Mouse (Mus musculus) heart, adult 11 months (tissue): ENCODE data around the gene Wdr73.

Experiments used
- DNase-seq: peaks from one replicate; pipeline ENCODE4 v3.0.0; 2022

Wdr73 gene

DNA sequence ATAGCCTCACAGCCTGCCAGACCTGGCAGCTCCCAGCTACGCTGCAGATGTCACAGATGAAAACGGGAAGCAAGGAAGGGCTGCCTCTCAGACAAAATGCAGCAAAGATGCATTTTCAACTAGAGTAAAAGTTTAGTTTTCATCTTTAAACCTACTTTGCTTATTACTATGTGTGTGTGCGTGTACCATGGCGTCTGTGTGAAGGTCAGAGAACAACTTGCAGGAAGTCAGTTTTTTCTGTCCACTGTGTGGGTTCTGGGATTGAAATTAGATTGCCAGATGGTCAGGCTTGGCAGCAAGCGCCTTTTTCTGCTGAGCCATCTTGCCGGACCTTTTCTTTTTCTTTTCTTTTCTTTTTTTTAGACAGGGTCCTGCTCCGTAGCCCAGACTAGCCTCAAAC lies 6.9 kb downstream of the Wdr73 start:
- DNase-seq: no peak

DNA sequence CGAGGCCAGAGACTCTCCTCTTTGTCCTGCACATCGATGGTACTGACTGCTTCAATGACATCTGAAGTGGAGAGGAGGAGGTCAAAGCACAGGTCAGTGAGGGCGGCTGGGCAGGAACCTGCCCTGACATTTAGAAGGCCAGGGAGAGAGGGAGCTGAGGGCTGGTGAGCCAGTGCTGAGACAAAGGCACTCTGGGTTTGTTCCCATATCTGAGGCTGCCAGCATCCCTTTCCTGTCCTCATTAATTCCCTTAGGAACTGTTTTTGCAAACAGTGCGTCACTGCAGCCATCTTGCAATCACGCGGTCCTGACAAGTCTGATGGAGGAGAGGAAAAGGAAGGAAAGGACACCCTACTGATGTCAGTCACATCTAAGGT lies 7.3 kb downstream of the Wdr73 start:
- peak; percentile 95 for DNase-seq

DNA sequence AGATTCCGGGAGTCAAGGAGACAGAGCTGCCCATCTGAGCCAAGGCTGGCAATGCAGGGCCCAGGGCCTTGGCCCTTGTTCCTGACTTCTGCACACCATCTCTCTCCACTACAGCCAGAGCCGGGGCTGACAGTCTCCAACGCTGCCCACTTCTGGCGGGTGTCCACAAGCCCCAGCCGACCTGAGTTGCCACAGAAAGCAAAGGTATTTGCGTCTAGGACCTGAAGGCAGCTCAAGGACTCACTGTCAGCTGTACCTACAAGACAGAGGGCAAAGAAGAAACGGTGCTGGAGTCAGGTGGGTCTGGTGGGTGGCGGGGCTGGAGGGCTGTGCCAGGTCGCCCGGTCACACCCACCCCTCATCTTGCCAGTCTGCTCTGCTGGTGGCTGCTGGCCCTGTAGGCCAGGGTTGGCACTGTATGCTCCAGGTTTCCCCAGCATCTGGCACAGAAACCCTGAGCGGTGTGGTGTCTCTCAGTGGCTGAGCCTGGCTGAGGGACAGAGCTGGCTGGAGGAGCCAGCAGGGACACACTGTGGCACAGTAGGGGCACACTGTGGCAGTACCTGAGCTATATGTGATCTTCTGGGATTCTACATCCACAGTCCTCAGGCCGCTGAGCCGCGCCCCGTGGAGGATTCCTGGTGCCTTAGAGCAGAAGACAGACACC lies 7.8 kb downstream of the Wdr73 start:
- peak; percentile 88 for DNase-seq

DNA sequence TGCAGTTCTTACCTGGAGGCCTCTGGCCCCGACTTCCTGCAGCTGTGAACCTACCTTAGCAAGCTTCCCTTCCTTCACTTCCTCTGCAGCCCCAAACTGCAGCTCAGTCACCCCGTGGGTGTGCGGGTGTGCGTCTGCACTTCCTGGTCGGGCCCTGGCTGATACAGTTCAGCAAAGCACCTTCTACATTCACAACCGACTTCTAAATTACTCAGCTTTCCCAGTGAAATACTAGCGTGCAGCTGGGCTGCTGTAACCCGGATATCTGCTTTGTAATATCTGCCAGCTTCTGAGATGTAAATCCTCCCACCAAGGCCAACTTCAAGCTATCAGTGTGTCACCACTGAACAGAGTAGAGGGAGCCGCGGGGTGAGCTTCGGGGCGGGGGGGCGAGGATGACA lies 11.2 kb downstream of the Wdr73 start:
- peak; percentile 92 for DNase-seq

DNA sequence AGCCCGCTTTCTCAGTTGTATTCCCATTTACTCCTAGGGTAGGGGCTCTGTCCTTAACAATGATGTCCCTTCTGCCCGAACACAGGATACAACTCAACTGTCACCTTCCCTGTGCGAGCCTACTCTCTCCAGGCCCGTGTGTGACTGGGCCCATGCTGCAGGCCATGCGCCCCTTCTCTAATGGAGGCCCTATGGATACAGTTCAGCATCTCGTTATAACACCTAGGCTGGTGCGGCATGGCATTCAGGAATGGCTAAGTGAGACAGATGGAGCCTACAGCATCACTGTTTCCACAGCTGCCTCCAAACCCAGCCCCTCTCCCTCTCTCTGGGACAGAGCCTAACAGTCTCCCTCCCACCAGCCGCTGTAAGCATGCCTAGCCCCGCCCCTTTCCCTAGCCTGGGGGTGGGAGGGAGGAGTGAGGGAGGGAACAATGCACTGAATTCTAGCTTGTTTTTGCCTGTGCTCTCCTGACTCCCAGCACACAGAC lies 12.0 kb downstream of the Wdr73 start:
- DNase-seq: peak; percentile 96

DNA sequence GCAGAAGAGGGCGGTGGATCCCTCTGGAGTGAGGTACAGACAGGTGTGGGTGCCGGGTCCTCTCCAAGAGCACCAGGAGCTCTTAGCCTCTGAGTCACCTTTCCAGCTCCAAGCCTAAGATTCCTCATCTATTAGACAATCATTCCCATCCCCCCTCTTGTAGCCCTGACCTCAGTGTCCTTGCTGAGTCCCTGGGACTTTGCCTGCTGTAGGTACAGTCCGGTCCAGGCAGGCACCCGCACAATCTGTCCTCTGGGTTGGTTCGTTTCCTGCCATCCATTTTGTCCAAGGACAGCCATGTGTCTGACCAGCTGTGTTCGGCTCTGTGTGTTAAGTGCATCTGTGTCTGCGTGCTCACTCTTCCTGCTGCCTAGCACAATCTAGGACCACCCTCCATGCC lies 12.5 kb downstream of the Wdr73 start:
- peak; percentile 90 for DNase-seq

DNA sequence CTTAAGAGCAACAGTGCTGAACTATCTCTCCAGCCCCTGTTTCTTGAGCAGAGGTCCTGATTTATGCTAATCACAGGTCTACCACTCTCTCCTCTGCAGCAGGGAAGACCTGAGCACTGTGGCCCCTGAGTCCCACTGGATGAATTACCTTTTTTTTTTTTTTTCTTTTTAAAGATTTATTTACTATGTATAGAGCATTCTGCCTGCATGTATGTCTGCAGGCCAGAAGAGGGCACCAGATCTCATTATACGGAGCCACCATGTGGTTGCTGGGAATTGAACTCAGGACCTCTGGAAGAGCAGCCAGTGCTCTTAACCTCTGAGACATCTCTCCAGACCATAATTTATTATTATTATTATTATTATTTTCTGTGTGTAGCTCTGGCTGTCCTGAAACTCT lies 15.4 kb downstream of the Wdr73 start:
- no peak for DNase-seq

DNA sequence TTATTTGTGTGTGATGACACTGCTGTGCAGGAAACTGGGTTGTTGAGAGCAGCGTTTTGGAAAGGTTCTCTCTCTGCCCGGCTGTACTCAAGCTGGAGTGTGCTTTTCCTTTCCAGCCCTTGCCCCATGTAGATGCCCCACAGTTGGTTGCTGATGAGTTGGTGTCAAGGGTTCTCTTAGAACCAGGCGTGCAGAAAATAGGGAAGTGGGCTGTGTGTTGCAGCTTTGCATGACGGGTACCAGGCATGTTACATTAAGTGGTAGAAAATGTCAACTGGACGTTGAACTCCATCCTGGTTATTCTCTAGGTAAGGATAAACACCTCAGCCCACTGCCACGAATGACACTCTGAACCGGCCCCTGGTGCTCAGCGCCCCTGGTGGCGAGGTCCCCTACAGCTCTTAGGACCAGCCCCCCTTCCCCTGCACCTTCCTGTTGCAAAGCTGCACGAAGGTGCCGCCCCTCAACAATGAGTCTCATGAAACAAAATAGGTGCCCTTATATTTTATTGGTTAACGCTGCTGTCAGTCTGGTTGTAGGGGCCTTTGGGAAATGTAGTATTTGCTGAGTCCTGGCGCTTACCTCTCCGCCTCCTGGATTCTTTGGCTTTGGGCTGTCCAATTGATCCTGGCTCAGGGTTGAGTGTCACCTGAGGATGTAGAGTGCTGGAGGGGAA lies 18.1 kb downstream of the Wdr73 start:
- DNase-seq: peak; percentile 95

DNA sequence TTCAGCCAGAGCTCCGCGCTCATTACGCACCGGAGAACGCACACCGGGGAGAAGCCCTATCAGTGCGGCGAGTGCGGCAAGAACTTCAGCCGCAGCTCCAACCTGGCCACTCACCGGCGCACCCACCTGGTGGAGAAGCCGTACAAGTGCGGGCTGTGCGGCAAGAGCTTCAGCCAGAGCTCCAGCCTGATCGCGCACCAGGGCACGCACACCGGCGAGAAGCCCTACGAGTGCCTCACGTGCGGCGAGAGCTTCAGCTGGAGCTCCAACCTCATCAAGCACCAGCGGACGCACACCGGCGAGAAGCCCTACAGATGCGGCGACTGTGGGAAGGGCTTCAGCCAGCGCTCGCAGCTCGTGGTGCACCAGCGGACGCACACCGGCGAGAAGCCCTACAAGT lies 25.3 kb downstream of the Wdr73 start:
- no peak for DNase-seq

DNA sequence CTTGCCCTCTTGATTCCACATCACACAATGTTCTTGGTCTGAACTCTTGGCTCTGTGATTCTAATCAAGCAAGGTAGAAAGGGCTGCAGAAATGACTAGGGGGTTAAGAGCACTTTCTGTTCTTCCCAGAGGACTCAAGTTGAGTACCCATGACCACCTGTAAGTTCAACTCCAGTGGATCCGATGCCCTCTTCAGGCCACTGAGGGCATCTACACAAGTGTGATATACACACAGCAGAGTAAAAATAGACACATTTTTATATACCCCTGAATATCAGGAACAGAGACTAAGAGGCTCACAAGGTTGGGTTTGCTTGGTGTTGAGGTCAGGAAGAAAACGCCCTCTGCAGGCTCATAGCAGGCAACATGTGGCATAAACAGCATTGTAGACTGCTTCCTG lies 27.4 kb downstream of the Wdr73 start:
- DNase-seq: no peak

DNA sequence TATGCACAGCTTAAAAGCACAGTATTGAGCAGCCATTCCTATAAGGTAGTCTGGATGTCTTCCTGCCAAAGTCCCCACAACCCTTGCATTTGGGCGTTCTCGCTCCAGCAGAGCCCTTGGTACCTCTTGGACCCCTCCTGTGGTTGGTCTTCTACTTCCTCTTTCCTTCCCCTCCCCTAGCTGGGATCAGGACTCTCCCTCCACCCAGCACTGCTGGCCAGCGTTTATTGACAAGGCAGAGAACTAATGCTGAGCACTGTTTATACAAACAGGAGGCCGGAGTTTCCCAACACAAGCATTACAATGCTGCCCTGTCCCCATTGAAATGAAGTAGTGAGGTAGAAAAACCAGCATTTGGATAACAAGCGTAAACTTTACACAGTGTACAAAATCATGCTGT lies 28.0 kb downstream of the Wdr73 start:
- DNase-seq: no peak

DNA sequence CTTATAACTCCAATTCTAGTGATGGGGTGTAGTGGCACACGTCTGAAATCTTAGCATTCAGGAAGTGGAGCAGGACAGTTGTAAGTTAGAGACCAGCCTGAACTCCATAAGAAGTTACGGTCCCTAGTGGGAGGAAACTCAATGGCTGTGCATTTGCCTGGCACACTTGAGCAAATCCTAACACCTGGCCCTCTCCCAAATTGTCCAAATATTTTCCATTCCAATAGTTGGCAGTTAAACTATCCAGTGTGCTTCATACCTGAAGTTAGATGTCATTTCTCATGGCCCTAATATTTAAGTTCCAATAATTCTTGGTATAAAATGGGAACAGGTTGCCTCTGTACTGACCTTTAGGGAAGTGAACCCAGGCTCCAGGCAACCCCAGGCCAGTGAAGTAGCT lies 32.4 kb downstream of the Wdr73 start:
- DNase-seq: no peak

DNA sequence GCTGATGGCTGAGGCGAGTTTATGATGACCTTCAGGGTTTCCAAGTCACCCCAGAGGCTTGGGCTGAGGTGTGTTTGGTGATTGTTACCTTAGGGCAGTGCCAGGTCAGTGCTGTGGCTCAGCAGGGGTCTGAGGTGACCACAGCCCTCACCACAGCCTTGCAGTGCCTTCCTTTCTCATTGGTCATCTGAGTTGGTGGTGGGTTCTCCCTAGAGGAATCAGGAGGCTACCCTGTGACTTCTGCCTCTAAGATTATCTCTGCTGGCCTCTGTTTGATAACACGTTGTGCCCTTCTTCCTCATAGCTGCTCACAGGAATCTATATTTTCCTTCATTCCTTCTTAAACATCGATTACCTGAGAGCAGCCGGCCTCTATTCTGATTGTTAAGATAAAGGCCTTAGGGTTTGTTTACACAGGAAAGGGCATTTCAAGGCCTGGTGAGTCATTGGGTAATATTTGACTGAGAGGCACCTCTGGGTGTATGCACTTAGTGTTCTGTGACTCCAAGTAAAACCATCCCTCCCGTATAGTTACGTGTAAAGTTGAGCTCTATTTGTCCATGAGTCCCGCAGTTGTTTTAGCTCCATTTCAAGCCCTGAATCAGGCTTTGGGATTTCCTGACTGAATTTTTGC lies 34.4 kb downstream of the Wdr73 start:
- DNase-seq: no peak

DNA sequence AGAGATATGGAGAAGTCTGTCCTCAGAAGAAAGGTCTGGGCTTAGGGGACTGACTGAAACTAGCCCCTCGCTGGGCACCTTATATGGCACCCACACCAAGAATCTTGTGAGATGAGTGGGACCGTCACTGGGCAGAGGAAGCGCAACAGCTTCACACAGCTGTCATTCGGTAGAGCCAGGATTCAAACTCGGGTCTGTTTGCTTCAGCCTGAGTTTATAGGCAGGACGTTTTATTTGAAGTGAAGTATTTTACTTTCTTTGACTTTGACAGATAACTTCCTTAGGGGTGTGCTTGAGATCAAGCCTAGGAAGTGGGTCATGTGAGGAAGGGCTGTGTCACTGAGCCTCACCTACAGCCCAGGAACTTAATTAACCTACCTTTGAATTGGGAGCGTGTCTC lies 35.5 kb downstream of the Wdr73 start:
- no peak for DNase-seq

DNA sequence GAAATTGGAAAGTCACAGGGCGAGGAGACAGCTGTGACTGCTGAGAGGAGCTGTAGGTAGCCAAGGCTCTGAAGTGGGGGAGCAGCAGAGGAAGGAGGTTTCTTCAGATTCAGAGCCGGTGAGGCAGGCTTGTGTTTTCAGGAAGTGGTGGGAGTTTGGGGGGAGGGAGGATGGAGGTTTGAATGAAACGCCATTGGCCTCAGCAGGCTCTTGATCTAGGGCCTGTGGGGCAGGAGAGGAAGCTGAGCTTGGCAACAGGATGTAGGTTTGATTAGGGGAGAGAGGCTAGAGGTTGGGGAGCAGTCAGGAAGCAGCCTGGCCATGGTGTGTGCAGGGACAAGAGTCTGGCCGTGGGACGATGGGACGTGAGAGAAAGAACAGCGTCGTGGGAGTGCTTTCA lies 36.2 kb downstream of the Wdr73 start:
- DNase-seq: peak; percentile 95

DNA sequence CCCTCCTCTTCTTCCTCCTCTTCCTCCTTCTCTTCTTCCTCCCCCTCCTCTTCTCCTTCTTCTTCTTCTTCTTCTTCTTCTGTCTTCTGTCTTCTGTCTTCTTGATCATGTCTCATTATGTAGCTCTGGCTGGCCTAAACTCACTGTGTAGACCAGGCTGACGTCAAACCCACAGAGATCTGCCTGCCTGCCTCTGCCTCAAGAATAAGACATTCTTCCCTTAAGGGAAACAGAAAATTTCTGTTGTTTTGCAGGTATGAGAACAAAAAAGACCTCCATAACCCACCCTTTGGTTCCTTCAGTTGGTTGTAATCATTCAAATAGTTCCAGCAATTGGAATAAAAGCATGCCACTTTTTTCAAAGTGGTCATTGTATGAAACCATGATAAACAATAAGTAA lies 36.9 kb downstream of the Wdr73 start:
- DNase-seq: no peak

DNA sequence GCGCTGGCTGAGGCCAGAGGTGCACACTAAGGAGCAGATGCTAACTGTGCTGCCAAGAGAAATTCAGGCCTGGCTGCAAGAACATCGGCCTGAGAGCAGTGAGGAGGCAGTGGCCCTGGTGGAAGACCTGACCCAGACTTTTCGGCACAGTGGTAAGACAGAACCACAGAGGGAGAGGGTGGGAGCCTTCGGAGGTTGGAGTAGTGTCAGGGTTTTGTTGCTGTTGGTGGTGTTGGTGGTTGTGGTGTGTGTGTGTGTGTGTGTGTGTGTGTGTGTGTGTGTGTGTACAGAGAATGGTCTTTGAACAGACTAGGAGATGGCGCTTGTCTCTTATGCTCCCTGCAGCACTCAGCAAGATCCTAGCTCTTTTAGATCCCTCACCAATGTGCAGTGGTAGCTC lies 37.5 kb downstream of the Wdr73 start:
- DNase-seq: peak; percentile 86

DNA sequence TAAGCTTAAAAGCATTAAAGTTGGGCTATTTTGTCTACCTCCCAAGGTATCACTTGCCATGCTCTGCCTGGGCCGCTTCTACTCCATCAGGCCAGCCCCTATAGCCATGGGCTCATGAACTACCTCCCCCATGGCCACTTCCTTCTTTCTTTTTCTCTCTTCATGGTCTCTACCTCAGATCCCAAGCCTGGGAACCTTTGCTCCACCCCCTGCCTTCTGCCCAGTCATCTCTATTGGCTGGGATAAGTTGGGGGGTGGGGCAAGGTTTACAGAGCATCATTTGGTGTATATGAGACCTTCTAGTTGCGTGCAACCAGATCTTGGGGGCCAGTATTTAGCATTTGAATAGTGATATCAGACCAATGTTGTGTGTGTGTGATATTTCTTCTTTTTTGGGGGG lies 38.6 kb downstream of the Wdr73 start:
- DNase-seq: no peak

DNA sequence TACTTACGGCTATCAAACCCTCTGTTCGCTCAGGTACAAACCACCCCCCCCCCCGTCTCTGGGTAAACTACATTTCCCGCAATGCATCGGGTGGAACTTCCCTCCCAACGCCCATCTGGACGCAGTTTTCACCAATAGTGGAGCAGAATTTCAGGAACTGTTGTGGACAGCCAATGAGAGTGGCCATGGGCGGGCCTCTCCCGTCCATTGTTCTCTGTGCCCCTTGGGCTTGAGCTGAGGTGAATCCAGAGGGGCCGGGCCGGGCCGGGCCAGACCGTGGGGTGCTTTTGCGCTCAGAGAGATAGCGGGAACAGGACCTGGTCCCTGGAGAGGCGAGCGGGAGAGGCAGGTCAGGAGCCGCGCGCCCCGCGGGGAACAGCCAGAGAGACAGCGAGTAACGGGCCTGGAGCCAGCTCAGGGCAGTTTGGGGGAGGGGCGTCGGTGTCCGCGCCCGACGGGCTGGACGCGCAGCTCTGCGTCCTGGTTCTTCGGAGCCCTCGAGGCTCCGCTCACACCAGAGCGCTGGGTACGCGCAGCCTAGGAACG lies 40.3 kb downstream of the Wdr73 start, which contains the start of gene Zscan2:
Gene Zscan2, plus strand, starts transcription at position 192 of the 546 bp plus-strand sequence.
- peak; percentile 100 for DNase-seq

DNA sequence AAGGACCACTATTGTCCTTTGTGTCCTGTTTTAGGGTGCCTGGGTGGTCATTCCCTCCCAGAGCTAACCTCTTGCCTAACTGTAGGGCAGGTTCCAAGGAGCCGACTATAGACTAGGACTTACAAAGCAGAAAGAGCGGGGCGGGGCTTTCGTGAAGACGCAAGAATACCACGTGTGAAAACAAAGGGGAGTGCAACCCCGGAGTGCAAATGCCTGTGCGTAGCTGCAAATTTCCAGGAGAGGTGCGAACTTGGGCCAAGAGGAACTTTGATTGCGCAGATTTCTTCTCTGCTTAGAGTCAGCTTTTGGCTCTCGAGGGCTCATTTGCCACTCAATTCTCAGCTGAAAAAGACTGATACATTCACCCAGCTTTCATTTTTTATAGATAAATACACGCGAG lies 40.8 kb downstream of the Wdr73 start:
- peak; percentile 97 for DNase-seq

DNA sequence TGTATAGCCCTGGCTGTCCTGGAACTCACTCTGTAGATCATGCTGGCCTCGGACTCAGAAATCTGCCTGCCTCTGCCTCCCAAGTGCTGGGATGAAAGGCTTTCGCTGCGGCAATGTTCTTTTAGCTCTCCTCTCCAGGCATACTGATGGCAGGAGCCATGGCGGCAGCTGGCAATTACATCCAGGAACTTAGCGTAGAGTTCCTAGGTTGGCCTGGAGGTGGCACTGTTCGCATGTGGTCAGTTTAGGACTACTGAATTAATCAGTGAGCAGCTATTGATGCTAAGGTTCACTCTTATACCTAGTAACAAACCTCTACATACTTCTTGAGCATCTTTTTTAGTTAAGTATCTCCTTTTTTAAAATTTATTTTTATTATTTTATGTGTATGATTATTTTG lies 43.9 kb downstream of the Wdr73 start:
- DNase-seq: peak; percentile 95

DNA sequence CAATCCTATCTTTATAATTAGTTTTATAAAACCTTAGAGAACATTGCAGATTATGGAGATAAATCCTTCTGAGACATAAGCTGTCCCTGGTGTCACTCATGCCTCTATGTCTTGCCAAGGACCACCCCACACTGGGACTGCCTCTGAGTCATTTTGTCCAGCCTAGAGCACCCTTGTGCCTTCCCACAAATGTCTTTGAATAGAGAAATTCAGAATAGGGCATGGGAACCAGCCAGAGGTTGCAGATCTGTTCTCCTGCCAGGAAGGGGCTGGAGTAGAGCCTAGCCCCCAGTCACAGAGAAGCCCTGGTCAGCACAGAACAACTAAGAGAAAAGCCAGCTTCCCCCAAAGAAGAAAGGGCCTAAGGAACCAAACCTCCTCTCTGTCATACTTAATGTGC lies 45.8 kb downstream of the Wdr73 start:
- DNase-seq: no peak

DNA sequence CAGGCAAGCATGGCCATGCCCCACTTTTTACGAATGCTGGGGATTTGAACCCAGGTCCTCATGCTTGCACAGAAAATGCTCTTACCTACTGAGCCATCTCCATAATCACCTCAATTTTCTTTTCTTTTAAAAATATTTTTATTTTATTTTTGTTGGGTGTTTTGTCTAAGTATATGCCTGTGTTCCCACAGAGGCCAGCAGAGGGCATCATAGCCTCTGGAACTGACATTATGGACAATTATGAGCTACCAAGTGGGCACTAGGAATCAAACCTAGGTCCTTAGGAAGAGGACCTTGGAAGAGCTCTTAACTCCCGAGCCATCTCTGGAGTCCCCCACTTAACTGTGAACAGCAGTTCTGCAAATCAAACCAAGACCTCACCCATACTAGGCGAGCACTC lies 47.9 kb downstream of the Wdr73 start:
- no peak for DNase-seq

DNA sequence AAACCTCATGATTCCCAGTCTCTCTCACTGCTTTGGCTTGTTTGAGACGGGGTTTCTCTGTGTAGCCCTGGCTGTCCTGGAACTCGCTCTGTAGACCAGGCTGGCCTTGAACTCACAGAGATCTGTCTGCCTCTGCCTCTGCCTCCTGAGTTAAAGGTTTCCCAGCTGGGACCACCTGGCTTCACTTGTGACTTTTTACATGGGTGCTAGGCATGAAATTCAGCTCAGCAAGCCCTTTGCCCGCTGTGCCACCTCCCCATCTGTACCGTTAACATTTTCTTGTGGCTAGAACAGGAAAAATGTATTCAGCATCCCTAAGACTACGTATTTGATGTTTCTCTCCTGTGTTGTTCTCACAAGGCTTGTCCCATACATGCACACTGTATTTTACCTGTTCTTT lies 50.5 kb downstream of the Wdr73 start:
- DNase-seq: no peak
